Mouse (Mus musculus): ENCODE data around the gene Zcchc18.

DNA sequence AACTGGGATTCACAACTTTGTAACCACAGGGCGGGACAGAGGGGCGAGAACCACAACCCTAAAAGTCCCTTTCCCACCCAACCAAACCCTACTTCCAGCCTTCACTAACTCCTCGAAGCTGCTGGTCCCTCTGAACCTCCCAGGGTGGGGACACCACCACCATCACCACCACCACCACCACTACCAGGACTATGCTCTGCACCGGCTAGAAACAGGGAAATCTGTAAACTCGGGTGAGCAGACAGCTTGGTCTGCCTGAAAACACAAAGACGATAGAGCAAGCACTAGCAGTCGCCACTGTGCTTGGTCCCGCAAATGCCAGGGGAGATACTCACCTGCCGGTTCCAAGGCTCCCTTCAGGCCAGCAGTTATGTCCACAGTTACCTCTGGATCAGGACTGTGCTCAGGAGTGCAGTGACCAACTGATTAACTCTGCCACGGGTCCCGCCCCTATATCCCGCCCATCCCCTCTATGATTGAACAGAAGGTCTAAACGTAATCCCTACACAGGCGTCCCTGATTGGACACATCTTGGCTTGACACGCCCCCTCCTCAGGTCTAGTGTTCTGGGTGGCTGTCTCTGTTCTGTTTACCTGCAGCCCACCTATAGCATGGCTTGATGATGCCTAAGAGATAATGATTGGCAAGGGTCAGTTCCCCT is 16.4 kb upstream of the Zcchc18 start, which contains the start of the genes Tmsb15l and Tmsb15b1:
- TF ChIP-seq FLI1 (IDR thresholded peaks at IDR 0.05; ENCODE audit: low read length) (no peak), GATA1 (IDR thresholded peaks at IDR 0.05; ENCODE audit: borderline replicate concordance, low read length) (no peak)

Measured in megakaryocyte, embryonic 14.5 days (primary cell).